Mouse (Mus musculus) lung, embryonic 16.5 days (tissue): ENCODE measurements around the gene Nt5c. TPM values are rescaled to one million over a fixed set of nuclear protein-coding genes. Genes with fewer than 3 reads are reported as not detected.

Experiments
- ATAC-seq: fragments of 200-750 bp; cut with Nextera tagmentation; 2 replicates; pipeline ENCODE4 v1.8.0; 2017; ENCODE audit warnings: low read depth, mild to moderate bottlenecking, moderate library complexity
- H3K27ac ChIP-seq: fragments of 300-500 bp; sonication (generic); 2 replicates; pipeline ENCODE4 v1.5.1; 2014; ENCODE audit warnings: mild to moderate bottlenecking, control low read depth, low read length
- H3K27me3 ChIP-seq: fragments of 300-500 bp; sonication (generic); 2 replicates; pipeline ENCODE4 v1.6.1; 2014; ENCODE audit warnings: low read depth, low read length, mixed read lengths; ENCODE audit not compliant: control insufficient read depth, insufficient read depth
- H3K36me3 ChIP-seq: fragments of 300-500 bp; sonication (generic); 2 replicates; pipeline ENCODE4 v1.6.1; 2014; ENCODE audit warnings: low read length; ENCODE audit not compliant: control insufficient read depth, insufficient read depth
- H3K4me1 ChIP-seq: fragments of 300-500 bp; sonication (generic); replicated peaks from 2 replicates; pipeline ENCODE4 v1.6.1; 2014; ENCODE audit warnings: low read length, mixed read lengths; ENCODE audit not compliant: control insufficient read depth, insufficient read depth
- H3K4me2 ChIP-seq: fragments of 300-500 bp; sonication (generic); 2 replicates; pipeline ENCODE4 v1.6.1; 2014; ENCODE audit warnings: low read depth, low read length, control low read depth
- H3K4me3 ChIP-seq: fragments of 300-500 bp; sonication (generic); 2 replicates; pipeline ENCODE4 v1.5.1; 2014; ENCODE audit warnings: mild to moderate bottlenecking, low read length, control low read depth
- H3K9ac ChIP-seq: fragments of 300-500 bp; sonication (generic); 2 replicates; pipeline ENCODE4 v1.6.1; 2014; ENCODE audit warnings: low read length, control low read depth
- H3K9me3 ChIP-seq: fragments of 300-500 bp; sonication (generic); 2 replicates; pipeline ENCODE4 v1.6.1; 2016; ENCODE audit warnings: low read length; ENCODE audit not compliant: control insufficient read depth
- WGBS: fragments of 180-500 bp; shearing (Covaris S2); extraction: QIAGEN DNeasy Blood & Tissue Kit; methylation state at CpG from one replicate; pipeline ENCODE4 v1.1.7; 2014; 5-methylcytosine and 5-hydroxymethylcytosine counted together
- polyA plus RNA-seq: library from polyadenylated mRNA; unstranded; fragments of >200 nt; fragmentation: Nextera tagmentation; extraction: Ambion mirVana; gene quantifications from 2 replicates; pipeline ENCODE4 v1.2.1, GENCODE M21; 2015

Nt5c gene
- polyA plus RNA-seq, 1 experiment from 2014 or later = 71.0 TPM

DNA sequence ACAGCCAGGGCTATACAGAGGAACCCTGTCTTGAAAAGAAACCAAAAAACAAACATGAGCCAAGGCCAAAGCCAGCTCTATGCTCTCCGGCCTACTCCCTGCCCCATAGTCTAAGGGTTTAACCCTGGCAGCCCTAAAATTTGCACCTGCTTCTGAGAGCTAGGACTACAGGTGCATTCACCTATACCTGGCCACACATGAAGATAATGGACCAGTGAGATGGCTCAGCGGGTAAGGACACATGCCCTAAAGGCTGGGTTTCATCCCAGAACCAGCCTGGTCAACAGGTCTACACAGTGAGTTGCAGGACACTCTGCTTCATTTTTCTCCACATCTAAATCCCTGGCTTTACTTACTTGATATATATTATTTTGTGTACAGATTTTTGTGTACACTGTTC lies 30.6 kb upstream of the Nt5c start:
- Histone ChIP-seq H3K4me3 (no peak overlapping the region), H3K9ac (no peak overlapping the region), H3K27ac (no peak overlapping the region), H3K27me3 (no peaks in the 10 kb centered on the region), H3K9me3 (no peaks in the 10 kb centered on the region), H3K4me1 (no peaks in the 10 kb centered on the region), H3K36me3 (peaks cover 28% of the 10 kb centered on the region), H3K4me2 (no peak overlapping the region)
- ATAC-seq = no peak
- 92% methylated on average over 2 of the region's 2 CpGs for WGBS

DNA sequence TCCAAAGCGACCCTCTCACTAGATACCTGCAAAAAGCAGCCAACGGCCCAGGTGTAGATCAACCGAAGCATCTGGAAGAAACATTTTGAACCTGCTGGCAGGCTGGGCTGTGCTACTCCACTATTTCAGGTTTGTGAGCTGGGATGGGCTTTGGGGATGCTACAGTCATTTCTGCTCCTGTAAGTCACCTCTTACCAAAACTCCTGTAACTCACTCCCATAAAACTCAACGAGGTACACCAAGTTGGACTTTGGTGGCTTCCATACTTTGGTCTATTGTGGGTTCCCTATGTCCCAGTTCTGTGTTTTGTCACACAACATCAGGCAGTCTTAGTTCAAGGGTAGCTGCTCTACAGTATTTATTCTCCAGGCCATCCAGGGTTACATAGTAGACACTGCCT lies 29.4 kb upstream of the Nt5c start:
- Histone ChIP-seq H3K27me3 (no peaks in the 10 kb centered on the region), H3K9me3 (no peaks in the 10 kb centered on the region), H3K27ac (no peak overlapping the region), H3K36me3 (peaks cover 18% of the 10 kb centered on the region), H3K4me2 (no peak overlapping the region), H3K4me1 (no peaks in the 10 kb centered on the region), H3K9ac (no peak overlapping the region), H3K4me3 (no peak overlapping the region)
- WGBS = 76% methylated on average over 4 of the region's 4 CpGs
- ATAC-seq = no peak

GRCm38 (mm10) chr11:115520218-115520617 lies 28.6 kb upstream of the Nt5c start:
- ATAC-seq = no peak
- WGBS = 82% methylated on average over 2 of the region's 2 CpGs

GRCm38 (mm10) chr11:115519581-115519980 lies 27.9 kb upstream of the Nt5c start:
- no peak overlapping the region for H3K4me2 ChIP-seq
- no peak overlapping the region for H3K27ac ChIP-seq
- WGBS = 77% methylated on average over 3 of the region's 3 CpGs
- ATAC-seq = no peak
- no peak overlapping the region for H3K9ac ChIP-seq
- no peak overlapping the region for H3K4me3 ChIP-seq
- peaks cover 2% of the 10 kb centered on the region; the same call in 1 of the 2 replicates for H3K4me1 ChIP-seq
- H3K9me3 ChIP-seq = no peaks in the 10 kb centered on the region
- H3K36me3 ChIP-seq = peaks cover 10% of the 10 kb centered on the region
- H3K27me3 ChIP-seq = no peaks in the 10 kb centered on the region

More at GRCm38 (mm10) chr11:115520218-115520617, 28.6 kb upstream of the Nt5c start:
- no peak overlapping the region for H3K4me3 ChIP-seq
- H3K27me3 ChIP-seq = no peaks in the 10 kb centered on the region
- H3K36me3 ChIP-seq = peaks cover 14% of the 10 kb centered on the region
- no peak overlapping the region for H3K4me2 ChIP-seq
- H3K9me3 ChIP-seq = no peaks in the 10 kb centered on the region
- no peak overlapping the region for H3K27ac ChIP-seq
- no peak overlapping the region for H3K9ac ChIP-seq
- no peaks in the 10 kb centered on the region for H3K4me1 ChIP-seq

- Histone ChIP-seq H3K4me3 (no peak overlapping the region), H3K27me3 (no peaks in the 10 kb centered on the region), H3K9me3 (no peaks in the 10 kb centered on the region), H3K27ac (no peak overlapping the region), H3K4me1 (peaks cover 2% of the 10 kb centered on the region; the same call in 1 of the 2 replicates), H3K36me3 (peaks cover 6% of the 10 kb centered on the region), H3K4me2 (no peak overlapping the region), H3K9ac (no peak overlapping the region)
- ATAC-seq = no peak
- WGBS = 62% methylated on average over 9 of the region's 9 CpGs
Observed at GRCm38 (mm10) chr11:115518693-115519092, 27.0 kb upstream of the Nt5c start.

DNA sequence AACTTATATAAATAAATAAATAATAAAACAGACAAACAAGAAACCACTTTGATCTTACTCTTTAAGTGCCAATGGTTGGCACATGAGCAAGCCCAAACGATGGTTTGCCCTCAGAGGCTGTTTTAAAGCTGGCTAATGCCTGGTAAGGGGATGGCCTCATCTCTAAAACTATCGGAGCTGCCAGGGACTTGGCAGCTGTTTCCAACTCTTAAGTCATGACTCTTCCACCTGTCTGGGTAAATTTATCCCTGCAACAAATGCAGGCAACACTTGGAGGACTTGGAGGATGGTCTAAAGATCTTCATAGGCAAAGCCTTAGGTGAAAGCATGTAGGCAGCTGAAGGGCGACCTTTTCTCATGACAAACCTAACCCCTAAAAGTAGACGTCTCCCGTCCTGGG lies 25.3 kb upstream of the Nt5c start:
- Histone ChIP-seq H3K4me2 (no peak overlapping the region), H3K4me3 (no peak overlapping the region), H3K9ac (no peak overlapping the region), H3K27me3 (no peaks in the 10 kb centered on the region), H3K4me1 (peaks cover 15% of the 10 kb centered on the region), H3K9me3 (no peaks in the 10 kb centered on the region), H3K27ac (no peak overlapping the region), H3K36me3 (no peaks in the 10 kb centered on the region)
- no peak for ATAC-seq
- 76% methylated on average over 5 of the region's 5 CpGs for WGBS

- Histone ChIP-seq H3K4me2 (no peak overlapping the region), H3K9me3 (no peaks in the 10 kb centered on the region), H3K4me3 (no peak overlapping the region), H3K27ac (no peak overlapping the region), H3K4me1 (peaks cover 34% of the 10 kb centered on the region), H3K9ac (no peak overlapping the region), H3K36me3 (no peaks in the 10 kb centered on the region), H3K27me3 (no peaks in the 10 kb centered on the region)
- no peak for ATAC-seq
- WGBS = 67% methylated on average over 6 of the region's 6 CpGs
Observed at GRCm38 (mm10) chr11:115515021-115515420, 23.4 kb upstream of the Nt5c start.

DNA sequence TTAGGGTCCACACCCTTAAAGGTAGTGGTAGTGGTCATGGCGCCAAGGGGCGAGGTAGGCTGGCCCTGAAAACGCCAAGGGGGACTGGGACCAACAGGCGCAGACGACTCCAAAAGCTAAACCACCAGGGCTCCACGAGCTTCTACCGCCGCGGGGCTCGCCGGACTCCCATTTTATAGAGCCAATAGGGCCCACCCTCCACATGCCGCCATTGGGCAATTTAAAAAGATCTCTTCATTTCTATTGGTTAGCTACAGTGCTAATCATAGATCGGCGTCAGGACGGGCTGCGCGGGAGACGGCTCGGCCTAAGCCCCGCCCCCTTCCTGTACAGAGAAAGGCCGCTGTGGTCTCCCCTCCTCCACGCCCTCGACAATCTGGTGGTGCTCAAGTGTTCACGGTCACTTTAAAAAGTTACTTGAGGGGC lies 22.6 kb upstream of the Nt5c start, which contains the start of gene Jpt1:
TSS of gene Jpt1 (minus strand) at position 150 of the 426 bp plus-strand sequence.
- no peaks in the 10 kb centered on the region for H3K27me3 ChIP-seq
- peak; percentile 98 for ATAC-seq
- H3K27ac ChIP-seq = peak within 1 kb of the TSS; percentile 90
- H3K4me2 ChIP-seq = peak within 1 kb of the TSS; percentile 81
- H3K9me3 ChIP-seq = no peaks in the 10 kb centered on the region
- H3K4me3 ChIP-seq = peak within 1 kb of the TSS; percentile 100
- WGBS = under 1% methylated on average over 24 of the region's 24 CpGs
- peaks cover 39% of the 10 kb centered on the region for H3K4me1 ChIP-seq
- peak within 1 kb of the TSS; percentile 98 for H3K9ac ChIP-seq
- no peaks in the 10 kb centered on the region for H3K36me3 ChIP-seq

DNA sequence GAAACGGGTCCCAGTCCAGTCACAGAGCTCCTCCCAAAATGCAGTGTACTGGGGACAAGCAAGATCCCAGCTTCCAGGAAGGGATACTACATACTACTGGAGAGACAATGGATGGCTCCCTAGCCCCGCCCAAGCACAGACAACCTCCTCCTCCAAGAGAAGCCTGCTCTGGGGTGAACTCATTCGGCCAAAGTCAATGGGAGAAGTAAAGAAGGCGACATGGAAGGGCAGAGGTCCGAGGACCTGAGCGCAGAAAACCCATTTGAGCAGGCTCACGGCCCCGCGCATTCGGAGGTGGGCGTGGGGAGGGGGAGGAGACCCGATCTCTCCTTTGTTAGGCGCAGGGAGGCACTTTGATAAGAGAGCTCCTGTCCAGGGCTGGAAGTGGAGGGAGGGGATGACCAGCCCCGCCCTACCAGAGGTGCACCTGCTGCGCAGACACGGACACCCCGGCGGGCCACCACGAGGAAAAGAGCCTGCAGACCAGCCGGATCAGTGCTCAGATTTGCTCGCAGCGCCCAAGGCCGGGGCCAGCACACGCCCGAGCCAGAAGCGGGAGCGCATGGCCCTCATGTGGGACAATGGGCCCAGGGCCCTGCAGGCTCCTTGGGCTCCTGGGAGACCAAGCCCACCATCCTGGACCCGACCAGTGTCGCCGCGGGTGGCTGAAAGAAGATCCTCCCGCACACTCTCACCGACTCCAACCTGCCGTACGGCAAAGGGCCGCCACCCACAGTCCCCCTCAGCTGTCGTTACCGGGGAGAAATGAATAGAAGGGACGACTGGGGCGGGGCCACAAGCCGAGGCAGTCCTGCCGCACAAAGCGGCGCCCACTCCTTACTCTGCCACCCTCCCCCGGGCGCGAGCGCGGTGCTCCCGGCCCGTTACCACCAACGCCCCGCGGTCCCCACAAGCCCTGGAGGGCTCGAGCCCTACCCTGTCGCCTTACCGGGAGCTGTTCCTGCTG lies 21.9 kb upstream of the Nt5c start:
- Histone ChIP-seq H3K9me3 (no peaks in the 10 kb centered on the region), H3K4me1 (peaks cover 39% of the 10 kb centered on the region), H3K9ac (peak overlapping the region; percentile 98), H3K27ac (peak overlapping the region; percentile 90), H3K36me3 (no peaks in the 10 kb centered on the region), H3K4me2 (peak overlapping the region; percentile 81), H3K4me3 (peak overlapping the region; percentile 100), H3K27me3 (no peaks in the 10 kb centered on the region)
- under 1% methylated on average over 57 of the region's 57 CpGs for WGBS
- ATAC-seq = peak; percentile 72
